Mouse (Mus musculus): ENCODE measurements around the gene Spdye4a. TPM values are rescaled to one million over a fixed set of nuclear protein-coding genes. Genes with fewer than 3 reads are reported as not detected.
A peak's percentile ranks its signal among the peaks of the same experiment; 100 is the strongest.

The Spdye4a gene
- total and polyA plus RNA-seq, 2 experiments, result not detected

- peak; percentile 7 for DNase-seq (ENCODE audit: extremely low read depth, low read depth, low spot score)
- Histone ChIP-seq H3K4me3 (ENCODE audit: insufficient read depth, low read depth, low read length) (peak within 1 kb of the TSS; percentile 91), H3K27ac (replicated peaks; ENCODE audit: insufficient read depth, low read depth, low read length) (no peak within 1 kb of the TSS), H3K36me3 (ENCODE audit: control insufficient read depth, insufficient read depth, low read length) (no peaks in the 10 kb centered on the region), H3K4me1 (ENCODE audit: control insufficient read depth, insufficient read depth, low read length) (peaks cover 6% of the 10 kb centered on the region), H3K27me3 (ENCODE audit: control insufficient read depth, insufficient read depth, low read length) (no peaks in the 10 kb centered on the region), H3K9ac (ENCODE audit: low read depth, low read length) (peak within 1 kb of the TSS; percentile 94), H3K79me2 (ENCODE audit: control insufficient read depth, insufficient read depth, low read length) (no peaks in the 10 kb centered on the region)
- WGBS, result under 1% methylated on average over 79 of the region's 79 CpGs
- peak; percentile 50; the same call in 1 of the 2 replicates for TF ChIP-seq POLR2A (IDR thresholded peaks at IDR 0.05; ENCODE audit: extremely low read depth, insufficient read depth, low read length)
- no peak for TF ChIP-seq CTCF (IDR thresholded peaks at IDR 0.05; ENCODE audit: low read depth, low read length)
Measured at GRCm38 (mm10) chr5:143269363-143270150, 42.9 kb upstream of the Spdye4a start, which contains the start of gene Zfp316. Gene Zfp316 (minus strand): TSS chr5:143270022.

GRCm38 (mm10) chr5:143268985-143269362 is 42.3 kb upstream of the Spdye4a start:
- no peak for DNase-seq (ENCODE audit: extremely low read depth, low read depth, low spot score)
- no peaks in the 10 kb centered on the region for H3K27me3 ChIP-seq (ENCODE audit: control insufficient read depth, insufficient read depth, low read length)
- peaks cover 6% of the 10 kb centered on the region for H3K4me1 ChIP-seq (ENCODE audit: control insufficient read depth, insufficient read depth, low read length)
- H3K9ac ChIP-seq (ENCODE audit: low read depth, low read length), result peak overlapping the region; percentile 94
- no peak overlapping the region for H3K27ac ChIP-seq (replicated peaks; ENCODE audit: insufficient read depth, low read depth, low read length)
- 44% methylated on average over 8 of the region's 8 CpGs for WGBS
- H3K36me3 ChIP-seq (ENCODE audit: control insufficient read depth, insufficient read depth, low read length), result no peaks in the 10 kb centered on the region
- TF ChIP-seq POLR2A (IDR thresholded peaks at IDR 0.05; ENCODE audit: extremely low read depth, insufficient read depth, low read length) (no peak), CTCF (IDR thresholded peaks at IDR 0.05; ENCODE audit: low read depth, low read length) (no peak)
- H3K79me2 ChIP-seq (ENCODE audit: control insufficient read depth, insufficient read depth, low read length), result no peaks in the 10 kb centered on the region
- H3K4me3 ChIP-seq (ENCODE audit: insufficient read depth, low read depth, low read length), result peak overlapping the region; percentile 91; the same call in 1 of the 2 replicates

DNA sequence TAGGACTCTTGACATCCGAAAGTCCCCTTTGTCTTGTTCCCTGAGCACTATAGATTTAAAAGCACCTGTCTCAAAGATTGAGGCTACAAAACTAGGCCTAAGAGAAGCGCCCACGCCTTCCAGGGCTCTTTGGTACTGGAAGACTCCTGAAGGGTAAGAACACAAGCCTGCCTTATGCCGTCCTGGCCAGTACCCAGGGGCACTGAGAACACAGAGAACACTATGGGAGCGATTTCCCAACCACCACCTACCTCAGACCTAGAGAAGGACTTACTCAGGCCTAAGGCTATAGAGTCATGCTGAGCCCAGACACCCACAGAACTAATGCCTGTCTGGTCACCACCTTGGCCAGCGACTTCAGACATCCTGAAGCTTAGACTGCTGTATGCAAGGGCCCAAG is 40.1 kb upstream of the Spdye4a start:
- H3K27me3 ChIP-seq (ENCODE audit: control insufficient read depth, insufficient read depth, low read length), result no peaks in the 10 kb centered on the region
- WGBS, result 93% methylated on average over 6 of the region's 6 CpGs
- no peaks in the 10 kb centered on the region for H3K36me3 ChIP-seq (ENCODE audit: control insufficient read depth, insufficient read depth, low read length)
- H3K4me3 ChIP-seq (ENCODE audit: insufficient read depth, low read depth, low read length), result no peak overlapping the region
- no peaks in the 10 kb centered on the region for H3K79me2 ChIP-seq (ENCODE audit: control insufficient read depth, insufficient read depth, low read length)
- peaks cover 6% of the 10 kb centered on the region for H3K4me1 ChIP-seq (ENCODE audit: control insufficient read depth, insufficient read depth, low read length)
- no peak for TF ChIP-seq POLR2A (IDR thresholded peaks at IDR 0.05; ENCODE audit: extremely low read depth, insufficient read depth, low read length)
- no peak for TF ChIP-seq CTCF (IDR thresholded peaks at IDR 0.05; ENCODE audit: low read depth, low read length)
- H3K9ac ChIP-seq (ENCODE audit: low read depth, low read length), result no peak overlapping the region
- no peak for DNase-seq (ENCODE audit: extremely low read depth, low read depth, low spot score)
- no peak overlapping the region for H3K27ac ChIP-seq (replicated peaks; ENCODE audit: insufficient read depth, low read depth, low read length)

- Histone ChIP-seq H3K9ac (ENCODE audit: low read depth, low read length) (no peak overlapping the region), H3K27ac (replicated peaks; ENCODE audit: insufficient read depth, low read depth, low read length) (no peak overlapping the region), H3K36me3 (ENCODE audit: control insufficient read depth, insufficient read depth, low read length) (no peaks in the 10 kb centered on the region), H3K4me3 (ENCODE audit: insufficient read depth, low read depth, low read length) (no peak overlapping the region), H3K79me2 (ENCODE audit: control insufficient read depth, insufficient read depth, low read length) (no peaks in the 10 kb centered on the region), H3K27me3 (ENCODE audit: control insufficient read depth, insufficient read depth, low read length) (no peaks in the 10 kb centered on the region), H3K4me1 (ENCODE audit: control insufficient read depth, insufficient read depth, low read length) (peaks cover 6% of the 10 kb centered on the region)
- no peak for DNase-seq (ENCODE audit: extremely low read depth, low read depth, low spot score)
- WGBS, result 43% methylated on average over 1 of the region's 1 CpGs
- no peak for TF ChIP-seq CTCF (IDR thresholded peaks at IDR 0.05; ENCODE audit: low read depth, low read length)
- TF ChIP-seq POLR2A (IDR thresholded peaks at IDR 0.05; ENCODE audit: extremely low read depth, insufficient read depth, low read length), result no peak
Measured at GRCm38 (mm10) chr5:143265409-143265808, 38.7 kb upstream of the Spdye4a start.

DNA sequence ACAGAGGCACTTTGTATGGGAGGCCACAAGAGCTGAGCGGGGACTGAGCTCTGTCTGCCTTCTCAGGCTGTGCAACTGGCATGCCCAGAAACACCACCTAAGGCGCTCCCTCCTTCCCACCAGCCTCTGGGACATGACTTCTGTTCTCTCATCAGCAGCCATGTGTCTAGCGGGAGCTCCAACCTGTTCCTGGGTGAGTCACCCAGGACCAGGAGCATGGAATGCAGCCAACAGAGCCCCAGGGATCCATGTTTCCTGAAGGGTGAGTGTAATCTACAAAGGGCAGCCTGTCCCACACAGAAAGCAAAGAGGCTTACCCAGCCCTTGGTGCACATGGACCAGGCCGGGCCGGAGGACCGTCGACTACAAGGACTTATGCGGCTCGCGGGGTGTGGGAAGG is 38.0 kb upstream of the Spdye4a start:
- Histone ChIP-seq H3K27me3 (ENCODE audit: control insufficient read depth, insufficient read depth, low read length) (no peaks in the 10 kb centered on the region), H3K4me1 (ENCODE audit: control insufficient read depth, insufficient read depth, low read length) (peaks cover 3% of the 10 kb centered on the region; the same call in 1 of the 2 replicates), H3K36me3 (ENCODE audit: control insufficient read depth, insufficient read depth, low read length) (no peaks in the 10 kb centered on the region), H3K27ac (replicated peaks; ENCODE audit: insufficient read depth, low read depth, low read length) (no peak overlapping the region), H3K79me2 (ENCODE audit: control insufficient read depth, insufficient read depth, low read length) (no peaks in the 10 kb centered on the region), H3K9ac (ENCODE audit: low read depth, low read length) (no peak overlapping the region), H3K4me3 (ENCODE audit: insufficient read depth, low read depth, low read length) (no peak overlapping the region)
- no peak for DNase-seq (ENCODE audit: extremely low read depth, low read depth, low spot score)
- WGBS, result 93% methylated on average over 10 of the region's 10 CpGs
- TF ChIP-seq CTCF (IDR thresholded peaks at IDR 0.05; ENCODE audit: low read depth, low read length) (no peak), POLR2A (IDR thresholded peaks at IDR 0.05; ENCODE audit: extremely low read depth, insufficient read depth, low read length) (no peak)

GRCm38 (mm10) chr5:143261636-143262035 is 34.9 kb upstream of the Spdye4a start:
- DNase-seq (ENCODE audit: extremely low read depth, low read depth, low spot score), result no peak
- no peaks in the 10 kb centered on the region for H3K79me2 ChIP-seq (ENCODE audit: control insufficient read depth, insufficient read depth, low read length)
- H3K36me3 ChIP-seq (ENCODE audit: control insufficient read depth, insufficient read depth, low read length), result no peaks in the 10 kb centered on the region
- no peak overlapping the region for H3K4me3 ChIP-seq (ENCODE audit: insufficient read depth, low read depth, low read length)
- no peaks in the 10 kb centered on the region for H3K27me3 ChIP-seq (ENCODE audit: control insufficient read depth, insufficient read depth, low read length)
- WGBS, result 94% methylated on average over 8 of the region's 8 CpGs
- no peak for TF ChIP-seq CTCF (IDR thresholded peaks at IDR 0.05; ENCODE audit: low read depth, low read length)
- no peak for TF ChIP-seq POLR2A (IDR thresholded peaks at IDR 0.05; ENCODE audit: extremely low read depth, insufficient read depth, low read length)
- no peaks in the 10 kb centered on the region for H3K4me1 ChIP-seq (ENCODE audit: control insufficient read depth, insufficient read depth, low read length)
- H3K27ac ChIP-seq (replicated peaks; ENCODE audit: insufficient read depth, low read depth, low read length), result no peak overlapping the region
- no peak overlapping the region for H3K9ac ChIP-seq (ENCODE audit: low read depth, low read length)

Data from liver, adult 2 months (tissue).